Mouse (Mus musculus) lung, postnatal 0 days (tissue): ENCODE measurements around the gene Dlg2. TPM values are rescaled to one million over a fixed set of nuclear protein-coding genes. Genes with fewer than 3 reads are reported as not detected.

Source experiments
- ATAC-seq: fragments of 200-750 bp; cut with Nextera tagmentation; 2 replicates; pipeline ENCODE4 v1.8.0; 2017; ENCODE audit warnings: moderate library complexity
- DNase-seq: peaks from one replicate; pipeline ENCODE4 v3.0.0-alpha.2; 2016; ENCODE audit warnings: low spot score
- H3K27ac ChIP-seq: fragments of 300-500 bp; sonication (generic); 2 replicates; pipeline ENCODE4 v1.5.1; 2014; ENCODE audit warnings: antibody characterized with exemption, mild to moderate bottlenecking, low read length, mixed read lengths
- H3K27me3 ChIP-seq: fragments of 300-500 bp; sonication (generic); replicated peaks from 2 replicates; pipeline ENCODE4 v1.6.1; 2014; ENCODE audit warnings: low read length, mixed read lengths; ENCODE audit not compliant: insufficient read depth
- H3K36me3 ChIP-seq: fragments of 300-500 bp; sonication (generic); 2 replicates; pipeline ENCODE4 v1.6.1; 2014; ENCODE audit warnings: low read length, mixed read lengths; ENCODE audit not compliant: insufficient read depth
- H3K4me1 ChIP-seq: fragments of 300-500 bp; sonication (generic); 2 replicates; pipeline ENCODE4 v1.6.1; 2014; ENCODE audit warnings: antibody characterized with exemption, low read depth, low read length, mixed read lengths; ENCODE audit not compliant: insufficient read depth
- H3K4me2 ChIP-seq: fragments of 300-500 bp; sonication (generic); replicated peaks from 2 replicates; pipeline ENCODE4 v1.6.1; 2014; ENCODE audit warnings: low read depth, mild to moderate bottlenecking, low read length, moderate library complexity, mixed read lengths
- H3K4me3 ChIP-seq: fragments of 300-500 bp; sonication (generic); 2 replicates; pipeline ENCODE4 v1.5.1; 2014; ENCODE audit warnings: low read depth, low read length
- H3K9ac ChIP-seq: fragments of 300-500 bp; sonication (generic); replicated peaks from 2 replicates; pipeline ENCODE4 v1.6.1; 2014; ENCODE audit warnings: low read depth, mild to moderate bottlenecking
- H3K9me3 ChIP-seq: fragments of 300-500 bp; sonication (generic); 2 replicates; pipeline ENCODE4 v1.6.1; 2016; ENCODE audit warnings: low read length, mixed read lengths
- CTCF ChIP-seq: IDR thresholded peaks from 2 replicates; pipeline ENCODE4 v1.5.1; 2016; ENCODE audit warnings: antibody characterized with exemption, mild to moderate bottlenecking
- EP300 ChIP-seq: IDR thresholded peaks from 2 replicates; pipeline ENCODE4 v1.6.1; 2016; ENCODE audit warnings: antibody characterized with exemption, mild to moderate bottlenecking, control low read depth
- WGBS: fragments of 180-500 bp; shearing (Covaris S2); extraction: QIAGEN DNeasy Blood & Tissue Kit; methylation state at CpG from one replicate; pipeline ENCODE4 v1.1.7; 2014; 5-methylcytosine and 5-hydroxymethylcytosine counted together
- polyA plus RNA-seq: library from polyadenylated mRNA; unstranded; fragments of >200 nt; fragmentation: Nextera tagmentation; extraction: Ambion mirVana; gene quantifications from 2 replicates; pipeline ENCODE4 v1.2.1, GENCODE M21; 2015

The Dlg2 gene
- polyA plus RNA-seq, 1 experiment from 2014 or later = 0.43 TPM

DNA sequence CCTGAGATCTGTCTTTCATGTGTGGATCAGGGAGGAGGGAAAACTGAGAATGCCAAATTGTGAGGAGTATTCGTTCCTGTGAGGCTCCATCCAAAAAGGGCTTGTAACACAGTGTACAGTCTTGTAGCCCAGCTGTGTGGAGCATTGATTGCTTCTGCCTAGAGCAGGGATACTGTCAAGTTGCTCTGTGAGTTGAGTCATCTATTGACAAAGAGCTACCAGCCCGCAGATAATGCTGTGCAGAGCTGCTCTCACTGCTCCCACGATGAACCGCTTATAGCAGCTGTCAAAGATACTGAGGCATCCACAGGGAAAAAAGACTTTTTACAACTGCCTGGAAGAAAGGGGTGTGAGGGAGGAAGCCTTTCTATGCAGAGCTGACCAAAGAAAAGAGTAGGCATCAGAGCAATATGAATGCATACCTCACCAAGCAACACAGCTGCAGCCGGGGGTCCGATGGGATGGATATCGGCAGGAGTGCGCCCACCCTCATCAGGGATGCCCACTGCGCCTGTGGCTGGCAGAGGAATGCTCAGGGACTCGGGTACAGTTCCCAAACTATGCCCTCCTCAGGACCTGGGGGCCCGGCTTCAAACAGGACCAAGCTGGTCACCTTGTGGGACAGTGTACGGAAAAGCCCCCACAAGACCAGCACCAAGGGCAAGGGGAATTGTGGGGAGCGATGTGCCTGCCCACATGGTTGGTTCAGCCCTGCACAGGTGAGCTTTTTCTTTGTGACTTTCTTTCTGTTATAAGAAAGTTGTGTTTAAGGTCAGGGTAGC lies 1196.0 kb downstream of the Dlg2 start:
- Histone ChIP-seq H3K4me2 (no peak overlapping the region), H3K27me3 (no peaks in the 10 kb centered on the region), H3K36me3 (no peaks in the 10 kb centered on the region), H3K9me3 (no peaks in the 10 kb centered on the region), H3K4me1 (no peaks in the 10 kb centered on the region), H3K9ac (no peak overlapping the region), H3K4me3 (no peak overlapping the region), H3K27ac (no peak overlapping the region)
- no peak for DNase-seq
- no peak for ATAC-seq
- WGBS = 69% methylated on average over 13 of the region's 13 CpGs
- TF ChIP-seq EP300 (no peak), CTCF (no peak)

GRCm38 (mm10) chr7:91674401-91674800 lies 1197.9 kb downstream of the Dlg2 start:
- H3K9me3 ChIP-seq = no peaks in the 10 kb centered on the region
- H3K9ac ChIP-seq = no peak overlapping the region
- ATAC-seq (no peak), DNase-seq (no peak)
- H3K27ac ChIP-seq = no peak overlapping the region
- no peaks in the 10 kb centered on the region for H3K27me3 ChIP-seq
- no peak overlapping the region for H3K4me3 ChIP-seq
- TF ChIP-seq CTCF = no peak
- no peak for TF ChIP-seq EP300
- H3K4me1 ChIP-seq = no peaks in the 10 kb centered on the region
- H3K36me3 ChIP-seq = no peaks in the 10 kb centered on the region
- H3K4me2 ChIP-seq = no peak overlapping the region

GRCm38 (mm10) chr7:91677934-91678333 lies 1201.5 kb downstream of the Dlg2 start:
- ATAC-seq = no peak

DNA sequence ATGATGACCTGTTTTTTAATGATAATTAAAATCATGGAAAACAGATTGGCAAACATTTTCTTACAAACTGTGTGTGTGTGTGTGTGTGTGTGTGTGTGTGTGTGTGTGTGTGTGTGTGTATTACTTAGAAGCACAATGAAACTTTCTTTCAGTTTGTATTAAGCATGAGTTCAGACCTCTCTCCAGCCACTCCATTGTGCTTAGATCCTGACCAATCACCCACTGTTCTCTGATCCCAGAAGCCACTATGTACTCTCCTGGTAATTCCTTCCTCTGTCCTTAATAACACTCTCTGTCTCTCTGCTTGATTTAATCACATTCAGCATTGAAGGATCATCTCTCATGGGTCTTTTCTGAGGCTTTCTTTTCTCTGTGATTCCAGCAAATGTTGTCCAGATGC lies 1211.5 kb downstream of the Dlg2 start:
- ATAC-seq = no peak

More at GRCm38 (mm10) chr7:91677934-91678333, 1201.5 kb downstream of the Dlg2 start:
- no peaks in the 10 kb centered on the region for H3K4me1 ChIP-seq
- no peak for DNase-seq
- H3K9ac ChIP-seq = no peak overlapping the region
- no peak overlapping the region for H3K4me2 ChIP-seq
- no peaks in the 10 kb centered on the region for H3K27me3 ChIP-seq
- H3K9me3 ChIP-seq = no peaks in the 10 kb centered on the region
- no peak overlapping the region for H3K27ac ChIP-seq
- H3K36me3 ChIP-seq = no peaks in the 10 kb centered on the region
- TF ChIP-seq CTCF (no peak), EP300 (no peak)
- WGBS = 60% methylated on average over 2 of the region's 2 CpGs
- no peak overlapping the region for H3K4me3 ChIP-seq

GRCm38 (mm10) chr7:91689829-91690228 lies 1213.4 kb downstream of the Dlg2 start:
- no peaks in the 10 kb centered on the region for H3K4me1 ChIP-seq

More for the DNA sequence above, 1211.5 kb downstream of the Dlg2 start:
- Histone ChIP-seq H3K27me3 (no peaks in the 10 kb centered on the region), H3K4me3 (no peak overlapping the region), H3K9ac (no peak overlapping the region), H3K36me3 (no peaks in the 10 kb centered on the region), H3K4me1 (no peaks in the 10 kb centered on the region), H3K9me3 (no peaks in the 10 kb centered on the region), H3K27ac (no peak overlapping the region), H3K4me2 (no peak overlapping the region)
- TF ChIP-seq EP300 (no peak), CTCF (no peak)
- DNase-seq = no peak

DNA sequence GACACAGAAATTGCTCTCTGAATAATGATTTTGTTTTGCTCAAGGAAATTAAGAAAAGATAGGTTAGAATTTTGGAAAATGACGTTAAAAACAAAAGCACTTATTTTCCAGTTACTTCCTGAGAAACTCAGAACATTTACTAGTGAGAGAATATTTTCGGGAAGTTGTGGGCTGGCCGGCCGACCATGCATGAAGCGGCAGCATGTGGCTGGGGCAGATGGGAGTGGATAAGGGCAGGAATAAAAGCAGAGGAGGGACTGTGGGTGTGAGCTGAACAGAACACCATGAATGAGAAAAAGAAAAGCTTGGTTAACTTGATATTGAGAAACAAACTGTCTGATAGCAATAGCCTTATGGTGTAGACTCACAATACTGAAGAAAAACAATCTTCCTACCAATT lies 1233.4 kb downstream of the Dlg2 start:
- H3K27me3 ChIP-seq = no peaks in the 10 kb centered on the region
- H3K9ac ChIP-seq = no peak overlapping the region
- DNase-seq (no peak), ATAC-seq (no peak)
- TF ChIP-seq EP300 (no peak), CTCF (no peak)
- H3K4me2 ChIP-seq = no peak overlapping the region
- no peaks in the 10 kb centered on the region for H3K9me3 ChIP-seq
- H3K4me3 ChIP-seq = no peak overlapping the region
- WGBS = 69% methylated on average over 5 of the region's 5 CpGs
- H3K4me1 ChIP-seq = no peaks in the 10 kb centered on the region
- H3K27ac ChIP-seq = no peak overlapping the region
- no peaks in the 10 kb centered on the region for H3K36me3 ChIP-seq

More at GRCm38 (mm10) chr7:91689829-91690228, 1213.4 kb downstream of the Dlg2 start:
- ATAC-seq = no peak
- Histone ChIP-seq H3K4me2 (no peak overlapping the region), H3K36me3 (no peaks in the 10 kb centered on the region), H3K27ac (no peak overlapping the region), H3K4me3 (no peak overlapping the region), H3K9me3 (no peaks in the 10 kb centered on the region), H3K27me3 (no peaks in the 10 kb centered on the region), H3K9ac (no peak overlapping the region)
- DNase-seq = no peak
- TF ChIP-seq EP300 = no peak
- no peak for TF ChIP-seq CTCF
- 64% methylated on average over 2 of the region's 2 CpGs for WGBS
